Mouse (Mus musculus): Measurements from ENCODE around the gene Clta.

The Clta gene

GRCm38 (mm10) chr4:43980236-43980635, 24.0 kb upstream of the Clta start:
- DNase-seq (ENCODE audit: low spot score in 2 of 2) = no peak

- DNase-seq (ENCODE audit: low spot score in 2 of 2) = no peak
Observed at GRCm38 (mm10) chr4:43980846-43981245, 23.4 kb upstream of the Clta start.

GRCm38 (mm10) chr4:43981251-43981650, 23.0 kb upstream of the Clta start:
- no peak for DNase-seq (ENCODE audit: low spot score in 2 of 2)

DNA sequence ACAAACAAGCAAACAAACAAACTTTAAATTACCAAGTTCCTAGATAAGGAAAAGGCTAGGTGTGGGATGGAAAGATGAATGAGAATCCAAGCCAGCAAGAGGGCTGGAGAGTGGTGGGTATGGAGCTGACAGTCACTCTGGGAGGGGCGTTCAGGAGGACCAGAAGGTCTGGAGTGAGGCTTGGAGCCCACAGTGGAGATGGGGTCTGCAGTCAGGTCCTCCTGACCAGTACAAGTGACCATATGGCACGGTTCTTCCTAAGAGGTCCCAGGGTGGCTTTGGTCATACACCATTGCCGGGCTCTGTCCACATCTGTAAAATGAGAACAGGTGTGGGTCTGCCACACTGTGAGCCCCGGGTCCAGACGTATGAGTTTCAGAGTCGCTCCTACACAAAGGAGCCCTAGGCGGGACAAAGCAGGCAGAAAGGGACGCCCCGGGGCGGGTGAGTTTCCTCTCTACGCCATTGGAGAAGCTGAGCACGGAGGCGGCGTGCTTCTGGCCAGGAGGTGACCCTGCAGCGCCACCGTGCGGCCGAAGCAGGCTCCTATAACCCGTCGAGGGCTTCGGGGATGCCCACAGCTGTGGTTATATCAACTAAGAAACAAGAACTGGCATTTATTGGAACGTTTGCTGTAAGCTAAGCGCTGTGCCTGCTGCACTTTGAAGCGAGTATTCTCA, 22.1 kb upstream of the Clta start:
- peak; percentile 92 to 93 for DNase-seq (ENCODE audit: low spot score in 2 of 2)

DNA sequence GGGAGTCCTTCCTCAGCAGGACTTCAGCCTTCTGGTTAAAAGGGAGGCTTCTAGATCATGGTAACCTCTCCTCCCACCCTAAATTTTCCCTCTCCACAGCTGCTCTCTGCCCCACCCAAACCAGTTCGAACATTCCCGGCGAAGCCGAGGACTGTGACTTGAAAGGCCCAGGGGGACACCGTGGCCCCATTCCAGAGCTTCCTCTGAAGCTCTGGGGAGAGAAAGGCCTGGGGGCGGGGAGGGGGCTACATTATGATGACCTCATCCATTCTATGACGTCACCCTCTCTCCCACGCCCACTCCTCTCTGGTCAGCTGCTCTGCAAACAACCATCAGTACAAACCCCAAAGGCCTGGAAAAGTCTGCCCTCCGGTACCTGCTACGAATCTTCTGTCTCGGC, 21.1 kb upstream of the Clta start, which contains the start of gene Ccin:
Gene Ccin, plus strand, starts transcription at position 303 of the 400 bp plus-strand sequence.
- no peak for DNase-seq (ENCODE audit: low spot score in 2 of 2)

GRCm38 (mm10) chr4:43983756-43984155, 20.5 kb upstream of the Clta start:
- no peak for DNase-seq (ENCODE audit: low spot score in 2 of 2)

GRCm38 (mm10) chr4:43984326-43984725, 19.9 kb upstream of the Clta start:
- no peak for DNase-seq (ENCODE audit: low spot score in 2 of 2)

- no peak for DNase-seq (ENCODE audit: low spot score in 2 of 2)
Observed at GRCm38 (mm10) chr4:43988976-43989375, 15.3 kb upstream of the Clta start.

DNA sequence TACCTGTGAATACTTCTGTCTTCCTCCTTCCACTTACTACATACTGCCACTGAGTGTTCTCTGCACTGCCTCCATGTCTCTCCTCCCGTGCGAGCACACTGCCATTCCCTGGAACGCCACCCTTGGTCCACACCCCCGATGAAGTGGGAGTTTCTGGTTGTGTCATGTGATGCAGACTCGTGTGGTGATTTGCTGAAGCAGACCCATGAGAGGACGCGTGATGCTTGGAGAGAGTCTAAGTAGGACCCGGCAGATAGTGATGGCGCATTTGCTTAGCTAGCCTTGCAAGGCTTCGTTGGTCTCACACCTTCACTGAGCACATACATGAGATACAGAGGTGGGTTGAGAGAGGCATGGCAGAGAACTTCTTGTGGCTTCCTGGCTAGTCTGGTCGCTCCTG, 11.2 kb upstream of the Clta start:
- DNase-seq (ENCODE audit: low spot score in 2 of 2) = no peak

GRCm38 (mm10) chr4:43994342-43994741, 9.9 kb upstream of the Clta start:
- no peak for DNase-seq (ENCODE audit: low spot score in 2 of 2)

- DNase-seq (ENCODE audit: low spot score in 2 of 2) = no peak
Observed at GRCm38 (mm10) chr4:44003622-44004021, 630 bp upstream of the Clta start.

DNA sequence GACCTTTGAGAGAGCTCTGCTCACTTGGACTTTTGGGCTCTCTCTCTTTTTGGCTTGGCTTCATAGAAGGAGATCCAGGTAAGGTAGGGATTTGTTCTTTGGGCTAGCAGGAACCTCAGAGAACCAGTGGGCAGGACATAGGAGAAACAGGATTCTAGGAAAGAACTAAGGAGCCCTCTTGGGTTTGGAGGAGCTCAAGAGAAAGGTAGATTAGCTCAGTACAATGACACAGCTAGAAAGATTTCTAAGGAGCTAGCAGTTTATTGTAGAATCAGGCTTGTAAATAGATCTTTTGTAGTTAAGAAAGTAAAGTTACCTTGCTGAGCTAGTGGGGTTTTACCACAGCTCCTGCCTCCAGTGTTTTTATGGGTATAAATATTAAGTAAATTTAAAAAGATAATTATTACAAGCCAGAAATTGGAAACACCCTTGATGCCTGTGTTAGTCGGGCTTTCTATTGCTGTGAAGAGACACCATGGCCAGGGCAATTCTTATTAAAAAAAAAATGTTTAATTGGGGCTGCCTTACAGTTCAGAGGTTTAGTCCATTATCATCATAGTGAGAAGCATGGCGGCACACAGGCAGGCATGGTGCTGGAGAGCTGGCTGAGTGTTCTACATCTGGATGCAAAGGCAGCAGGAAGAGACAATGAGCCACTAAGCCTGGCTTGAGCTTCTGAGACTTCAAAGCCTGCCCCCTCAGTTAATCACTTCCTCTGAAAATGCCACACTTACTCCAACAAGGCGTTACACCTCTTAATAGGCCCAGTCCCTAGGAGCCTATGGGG, 564 bp downstream of the Clta start:
- no peak for DNase-seq (ENCODE audit: low spot score in 2 of 2)

DNA sequence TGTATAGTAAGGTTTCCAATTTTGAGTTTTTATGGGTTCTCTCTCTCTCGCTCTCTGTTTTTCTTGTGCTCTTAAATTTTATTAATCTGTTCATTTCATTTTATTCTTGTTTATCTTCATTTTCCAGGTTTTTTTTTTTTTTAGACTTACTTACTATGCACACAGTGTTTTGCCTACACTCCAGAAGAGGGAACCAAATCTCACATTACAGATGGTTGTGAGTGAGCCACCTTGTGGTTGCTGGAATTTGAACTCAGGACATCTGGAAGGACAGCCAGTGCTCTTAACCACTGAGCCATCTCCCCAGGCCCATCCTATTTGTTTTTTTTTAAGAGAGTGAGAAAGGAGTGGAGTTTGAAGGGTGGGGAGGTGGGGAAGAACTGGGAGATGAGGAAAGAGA, 5.9 kb downstream of the Clta start:
- DNase-seq (ENCODE audit: low spot score in 2 of 2) = no peak

DNA sequence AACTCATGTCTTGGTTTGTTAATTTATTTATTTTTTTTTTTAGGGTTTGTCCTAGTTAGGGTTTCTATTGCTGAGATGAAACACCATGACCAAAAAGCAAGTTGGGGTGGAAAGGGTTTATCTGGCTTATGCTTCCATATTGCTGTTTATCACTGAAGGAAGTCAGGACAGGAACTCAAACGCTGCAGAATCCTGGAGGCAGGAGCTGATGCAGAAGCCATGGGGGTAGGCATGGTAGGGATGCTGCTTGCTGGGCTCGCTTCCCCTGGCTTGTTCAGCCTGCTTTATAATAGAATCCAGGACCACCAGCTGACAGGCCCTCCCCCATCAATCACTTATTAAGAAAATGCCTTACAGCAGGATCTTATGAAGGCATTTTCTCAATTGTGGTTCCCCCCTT, 6.6 kb downstream of the Clta start:
- DNase-seq (ENCODE audit: low spot score in 2 of 2) = no peak

DNA sequence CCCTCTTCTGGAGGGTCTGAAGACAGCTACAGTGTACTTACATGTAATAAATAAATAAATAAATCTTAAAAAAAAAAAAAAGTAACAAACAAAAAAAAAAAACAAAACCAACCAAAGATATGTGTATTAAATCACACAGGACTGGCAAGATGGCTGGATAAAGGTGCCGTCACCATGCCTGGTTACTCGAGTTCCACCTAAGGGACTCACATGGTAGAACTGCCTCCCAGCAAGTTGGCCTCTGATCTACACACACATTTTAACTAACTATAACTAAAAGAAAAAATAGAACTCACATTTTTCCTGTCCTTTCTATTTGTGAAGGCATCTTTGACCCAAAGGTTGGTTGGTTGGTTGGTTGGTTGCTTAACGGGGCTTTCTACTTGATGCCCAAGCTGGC, 7.5 kb downstream of the Clta start:
- DNase-seq (ENCODE audit: low spot score in 2 of 2) = no peak

DNA sequence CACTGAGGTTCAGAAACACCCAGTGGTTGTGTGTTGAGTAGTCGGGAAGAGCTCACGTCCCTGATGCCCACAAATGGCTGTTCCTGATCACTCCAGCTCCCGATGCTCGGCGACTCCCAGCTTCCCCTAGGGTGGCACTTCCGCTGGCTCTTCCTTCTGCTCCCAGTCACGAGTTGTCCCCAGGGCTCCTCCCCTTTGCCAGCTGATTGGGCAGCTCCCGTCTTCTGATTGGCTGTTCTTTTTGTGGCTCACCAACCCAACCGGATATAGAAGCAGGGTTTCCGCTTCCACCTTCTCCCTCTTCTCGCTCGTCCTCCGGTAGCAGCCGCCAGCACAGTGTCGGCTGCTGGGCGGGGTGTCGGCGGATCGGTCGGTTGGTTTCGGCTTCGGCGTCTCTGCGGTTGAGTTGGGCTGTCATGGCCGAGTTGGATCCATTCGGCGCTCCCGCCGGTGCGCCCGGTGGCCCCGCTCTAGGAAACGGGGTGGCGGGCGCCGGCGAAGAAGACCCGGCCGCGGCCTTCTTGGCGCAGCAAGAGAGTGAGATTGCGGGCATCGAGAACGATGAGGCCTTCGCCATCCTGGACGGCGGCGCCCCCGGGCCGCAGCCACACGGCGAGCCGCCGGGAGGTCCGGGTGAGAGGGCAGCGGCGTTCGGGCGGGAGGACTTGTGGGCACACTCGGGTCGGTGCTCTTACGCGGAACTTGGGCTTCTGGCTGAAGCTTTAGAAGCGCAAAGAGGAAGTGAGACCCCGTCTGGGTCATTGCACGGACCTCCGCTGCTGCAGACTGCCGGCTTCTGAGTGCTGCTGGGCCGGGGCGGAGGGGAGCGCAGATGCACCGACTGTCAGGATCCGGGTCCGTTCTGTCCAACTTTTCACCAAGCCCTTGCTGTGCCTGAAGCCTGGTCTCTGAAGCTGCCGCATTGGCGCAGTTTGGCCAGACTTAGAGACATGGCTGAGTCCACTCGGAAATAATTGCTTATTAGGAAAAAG, 8.4 kb downstream of the Clta start:
- DNase-seq (ENCODE audit: low spot score in 2 of 2) = peak; percentile 93 to 94

GRCm38 (mm10) chr4:44013391-44014070, 9.3 kb downstream of the Clta start:
- DNase-seq (ENCODE audit: low spot score in 2 of 2) = no peak

- no peak for DNase-seq (ENCODE audit: low spot score in 2 of 2)
Observed at GRCm38 (mm10) chr4:44016071-44016470, 11.8 kb downstream of the Clta start.

DNA sequence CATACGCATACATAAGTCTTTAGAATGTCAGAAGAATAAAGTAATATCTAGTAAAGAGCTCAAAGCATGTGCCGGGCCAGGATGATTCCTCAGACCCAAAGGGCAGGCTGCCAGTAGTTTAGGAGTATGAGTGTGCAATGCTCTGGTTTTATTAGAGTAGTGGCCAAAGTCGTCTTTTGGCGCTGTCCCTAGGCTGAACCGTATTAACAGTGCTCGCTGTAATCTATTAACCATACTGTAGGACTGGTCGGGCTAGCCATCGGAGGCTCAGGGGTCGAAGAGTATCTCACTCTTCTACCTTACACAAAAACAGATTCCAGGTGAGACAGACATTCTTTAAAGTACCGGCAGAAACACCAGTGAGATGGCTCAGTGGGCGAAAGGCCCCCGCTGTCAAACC, 12.5 kb downstream of the Clta start:
- no peak for DNase-seq (ENCODE audit: low spot score in 2 of 2)

DNA sequence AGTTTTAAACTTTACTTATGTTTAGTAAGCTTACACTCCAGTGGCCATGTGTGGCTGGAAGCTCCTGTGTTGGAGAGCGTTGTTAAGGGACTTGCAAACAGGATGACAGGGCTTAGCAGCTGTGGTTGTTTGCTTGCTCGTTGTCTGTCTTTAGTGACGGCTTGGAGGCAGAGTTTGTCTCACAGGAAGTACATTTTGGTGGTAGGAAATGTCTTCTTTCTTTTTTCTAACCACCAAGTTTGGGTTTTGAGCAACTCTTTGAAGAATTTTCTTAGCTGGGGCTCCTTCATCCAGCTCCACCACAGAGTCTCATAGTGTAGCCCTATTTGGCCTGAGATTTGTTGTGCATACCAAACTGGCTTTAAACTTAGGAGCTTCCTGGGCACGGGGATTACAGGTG, 18.1 kb downstream of the Clta start:
- no peak for DNase-seq (ENCODE audit: low spot score in 2 of 2)

DNA sequence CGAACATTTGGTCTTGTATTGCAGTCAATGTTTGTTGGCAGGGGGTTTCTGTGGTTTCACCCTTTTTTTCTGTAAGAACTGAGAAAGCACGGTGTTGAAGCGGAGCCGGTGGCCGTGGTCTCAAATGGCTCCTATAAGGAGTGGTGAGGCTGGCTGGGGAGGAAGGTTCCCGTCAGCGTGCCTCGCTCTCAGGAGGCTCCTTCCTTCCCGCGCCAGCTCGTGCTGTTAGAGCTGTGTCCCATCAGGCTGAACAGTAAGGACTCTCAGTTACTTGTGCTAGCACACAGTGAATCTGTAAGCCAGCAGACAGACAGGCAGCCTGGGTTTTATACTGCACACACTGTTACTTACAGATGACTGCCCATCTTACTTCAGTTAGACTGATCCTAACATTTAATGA, 18.5 kb downstream of the Clta start:
- no peak for DNase-seq (ENCODE audit: low spot score in 2 of 2)

GRCm38 (mm10) chr4:44023681-44024080, 19.4 kb downstream of the Clta start:
- no peak for DNase-seq (ENCODE audit: low spot score in 2 of 2)

Measured in frontal cortex, postnatal 36 days (tissue).